Mouse (Mus musculus): ENCODE measurements around the gene Pnma1. TPM values are rescaled to one million over a fixed set of nuclear protein-coding genes. Genes with fewer than 3 reads are reported as not detected.

Gene Pnma1
- total and polyA plus RNA-seq, 3 experiments: 0.13 to 0.30 TPM; not detected in 1

DNA sequence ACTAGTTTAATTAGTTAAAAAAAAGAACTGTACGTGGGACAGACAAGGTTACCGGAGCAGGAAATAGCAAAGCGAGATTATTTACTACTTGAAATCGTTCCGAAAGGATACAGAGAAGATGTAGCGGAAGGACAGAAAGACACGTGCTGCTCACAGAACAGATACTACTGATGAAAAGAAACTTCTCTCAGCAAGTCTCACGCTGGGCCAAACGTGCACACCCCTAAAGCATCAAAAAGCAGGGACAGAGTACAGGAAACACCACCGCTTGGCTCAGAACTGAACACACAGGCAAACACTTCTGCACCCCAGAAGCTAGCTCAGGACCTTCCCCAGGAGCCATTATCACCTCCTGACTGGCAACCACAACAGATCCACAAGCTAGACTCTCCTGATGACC, 22.3 kb upstream of the Pnma1 start:
- DNase-seq (ENCODE audit: extremely low read depth): no peak
- H3K9ac ChIP-seq (ENCODE audit: insufficient read depth, low read depth): no peak overlapping the region
- peaks cover 27 to 82% of the 10 kb centered on the region in 2 experiments for H3K36me3 ChIP-seq (replicated peaks in 1 of 2; ENCODE audit: control insufficient read depth in 1 of 2, insufficient read depth in 1 of 2, low read length in 1 of 2)
- no peaks in the 10 kb centered on the region for H3K9me3 ChIP-seq (replicated peaks; ENCODE audit: low read length)
- no peak overlapping the region for H3K4me2 ChIP-seq (ENCODE audit: insufficient read depth, low read depth, poor library complexity, severe bottlenecking)
- no peak overlapping the region for H3K27ac ChIP-seq (ENCODE audit: insufficient read depth, low read depth)
- peaks cover 24 to 41% of the 10 kb centered on the region in 2 experiments for H3K4me1 ChIP-seq (ENCODE audit: control insufficient read depth in 1 of 2, insufficient read depth in 2 of 2)
- in situ Hi-C loops (cut with MboI; ENCODE audit: low pct_ligation_motif_present, low pct_unique_long_range_greater_than_20kb, low sequenced_read_pairs): no loop called here
- no peaks in the 10 kb centered on the region for H3K27me3 ChIP-seq (replicated peaks)
- no peak for TF ChIP-seq ZKSCAN1 (IDR thresholded peaks at IDR 0.05; ENCODE audit: borderline replicate concordance, low read depth, low read length)
- no peak for TF ChIP-seq USF2 (conservative IDR thresholded peaks at IDR 0.05; ENCODE audit: low read depth, low read length)
- TF ChIP-seq JUN (IDR thresholded peaks at IDR 0.05; ENCODE audit: insufficient read depth, low read depth, low read length): no peak
- TF ChIP-seq USF1 (IDR thresholded peaks at IDR 0.05; ENCODE audit: low read depth, low read length): no peak
- no peak for TF ChIP-seq POLR2A (IDR thresholded peaks at IDR 0.05; ENCODE audit: low read depth, low read length)
- no peak for TF ChIP-seq NRF1 (IDR thresholded peaks at IDR 0.05; ENCODE audit: low read depth, low read length)
- TF ChIP-seq ETS1 (conservative IDR thresholded peaks at IDR 0.05; ENCODE audit: low read depth, low read length): no peak
- dilution Hi-C loops (cut with MboI; ENCODE audit: extremely low pct_ligation_motif_present, extremely low pct_unique_long_range_greater_than_20kb, low sequenced_read_pairs): no loop called here
- peaks cover 10% of the 10 kb centered on the region for H3K79me2 ChIP-seq (replicated peaks; ENCODE audit: control insufficient read depth, extremely low read depth, insufficient read depth, poor library complexity, severe bottlenecking)
- no peak overlapping the region for H3K4me3 ChIP-seq (replicated peaks in 1 of 3; ENCODE audit: low read depth in 2 of 3, low read length in 2 of 3, poor library complexity in 1 of 3)

- dilution Hi-C loops (cut with MboI; ENCODE audit: extremely low pct_ligation_motif_present, extremely low pct_unique_long_range_greater_than_20kb, low sequenced_read_pairs): no loop called here
Observed at GRCm38 (mm10) chr12:84165631-84166373, 17.5 kb upstream of the Pnma1 start.

DNA sequence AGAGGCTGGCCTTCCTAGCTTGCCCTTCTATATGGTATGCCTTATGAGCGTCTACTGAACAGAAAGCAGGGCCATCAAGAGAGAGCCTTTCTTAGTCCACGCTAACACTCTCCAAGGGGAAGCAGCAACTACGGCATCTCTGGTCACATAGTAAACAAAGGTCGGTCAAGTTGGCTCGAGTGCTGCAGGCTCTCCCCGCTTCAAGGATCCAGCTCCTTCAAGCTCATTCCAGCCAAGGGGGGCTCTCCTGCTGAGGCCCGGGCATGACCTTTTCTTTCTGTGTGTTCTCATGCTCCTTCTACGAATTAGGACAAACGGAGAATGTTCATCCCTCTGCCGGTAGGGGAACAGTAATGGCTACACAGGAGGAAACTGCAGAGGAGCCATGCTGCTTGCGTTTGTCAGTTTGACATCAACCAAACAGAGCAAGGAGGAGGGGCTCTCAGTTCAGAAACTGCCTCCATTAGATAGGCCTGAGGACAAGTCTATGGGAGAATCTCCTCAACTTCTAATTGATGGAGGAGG, 15.4 kb upstream of the Pnma1 start:
- Histone ChIP-seq H3K79me2 (replicated peaks; ENCODE audit: control insufficient read depth, extremely low read depth, insufficient read depth, poor library complexity, severe bottlenecking) (no peaks in the 10 kb centered on the region; the same call in 1 of the 2 replicates), H3K27ac (ENCODE audit: insufficient read depth, low read depth) (no peak overlapping the region), H3K9me3 (replicated peaks; ENCODE audit: low read length) (no peaks in the 10 kb centered on the region), H3K4me3 (replicated peaks in 1 of 3; ENCODE audit: low read depth in 2 of 3, low read length in 2 of 3, poor library complexity in 1 of 3) (no peak overlapping the region), H3K36me3 (replicated peaks in 1 of 2; ENCODE audit: control insufficient read depth in 1 of 2, insufficient read depth in 1 of 2, low read length in 1 of 2) (peaks cover 35 to 94% of the 10 kb centered on the region in 2 experiments), H3K4me1 (ENCODE audit: control insufficient read depth in 1 of 2, insufficient read depth in 2 of 2) (peaks cover 0 to 17% of the 10 kb centered on the region in 2 experiments; a peak in 2 of 4 replicates), H3K27me3 (replicated peaks) (no peaks in the 10 kb centered on the region), H3K9ac (ENCODE audit: insufficient read depth, low read depth) (no peak overlapping the region), H3K4me2 (ENCODE audit: insufficient read depth, low read depth, poor library complexity, severe bottlenecking) (no peak overlapping the region)
- no peak for TF ChIP-seq ZMIZ1 (IDR thresholded peaks at IDR 0.05; ENCODE audit: low read depth, low read length)
- no peak for TF ChIP-seq ELF1 (IDR thresholded peaks at IDR 0.05; ENCODE audit: low read depth, low read length)
- no peak for TF ChIP-seq NELFE (IDR thresholded peaks at IDR 0.05; ENCODE audit: low read depth, low read length)
- no peak for TF ChIP-seq TBP (conservative IDR thresholded peaks at IDR 0.05; ENCODE audit: low read depth, low read length)
- TF ChIP-seq POLR2AphosphoS2 (IDR thresholded peaks at IDR 0.05; ENCODE audit: low read depth, low read length): no peak
- no peak for TF ChIP-seq E2F4 (IDR thresholded peaks at IDR 0.05; ENCODE audit: insufficient replicate concordance, low read depth, low read length)
- no peak for TF ChIP-seq HCFC1 (IDR thresholded peaks at IDR 0.05; ENCODE audit: low read depth, low read length)
- TF ChIP-seq MXI1 (IDR thresholded peaks at IDR 0.05; ENCODE audit: low read depth, low read length): no peak
- no peak for TF ChIP-seq MAZ (IDR thresholded peaks at IDR 0.05; ENCODE audit: low read depth, low read length)
- TF ChIP-seq CTCF (conservative IDR thresholded peaks at IDR 0.05 in 1 of 2, IDR thresholded peaks at IDR 0.05 in 1 of 2; ENCODE audit: low read depth in 2 of 2, low read length in 2 of 2): no peak
- no peak for TF ChIP-seq TCF12 (IDR thresholded peaks at IDR 0.05; ENCODE audit: low read depth, low read length)
- TF ChIP-seq POLR2A (IDR thresholded peaks at IDR 0.05; ENCODE audit: low read depth, low read length): no peak
- DNase-seq (ENCODE audit: extremely low read depth): no peak
- dilution Hi-C loops (cut with MboI; ENCODE audit: extremely low pct_ligation_motif_present, extremely low pct_unique_long_range_greater_than_20kb, low sequenced_read_pairs): no loop called here
- in situ Hi-C loops (cut with MboI; ENCODE audit: low pct_ligation_motif_present, low pct_unique_long_range_greater_than_20kb, low sequenced_read_pairs): loop anchor here (10.0 kb wide), 1 partner anchor 81 kb away; no protein-coding TSS in a partner anchor

More at GRCm38 (mm10) chr12:84165631-84166373, 17.5 kb upstream of the Pnma1 start:
- Histone ChIP-seq H3K9me3 (replicated peaks; ENCODE audit: low read length) (no peaks in the 10 kb centered on the region), H3K4me1 (ENCODE audit: control insufficient read depth in 1 of 2, insufficient read depth in 2 of 2) (peaks cover 0 to 17% of the 10 kb centered on the region in 2 experiments; a peak in 2 of 4 replicates), H3K27ac (ENCODE audit: insufficient read depth, low read depth) (no peak overlapping the region), H3K9ac (ENCODE audit: insufficient read depth, low read depth) (no peak overlapping the region), H3K36me3 (replicated peaks in 1 of 2; ENCODE audit: control insufficient read depth in 1 of 2, insufficient read depth in 1 of 2, low read length in 1 of 2) (peaks cover 17 to 91% of the 10 kb centered on the region in 2 experiments), H3K4me2 (ENCODE audit: insufficient read depth, low read depth, poor library complexity, severe bottlenecking) (no peak overlapping the region), H3K27me3 (replicated peaks) (no peaks in the 10 kb centered on the region), H3K79me2 (replicated peaks; ENCODE audit: control insufficient read depth, extremely low read depth, insufficient read depth, poor library complexity, severe bottlenecking) (no peaks in the 10 kb centered on the region; the same call in 1 of the 2 replicates), H3K4me3 (replicated peaks in 1 of 3; ENCODE audit: low read depth in 2 of 3, low read length in 2 of 3, poor library complexity in 1 of 3) (no peak overlapping the region)
- TF ChIP-seq PAX5 (IDR thresholded peaks at IDR 0.05; ENCODE audit: low read length) (no peak), TCF12 (IDR thresholded peaks at IDR 0.05; ENCODE audit: low read depth, low read length) (no peak), ETS1 (conservative IDR thresholded peaks at IDR 0.05; ENCODE audit: low read depth, low read length) (no peak), CHD1 (IDR thresholded peaks at IDR 0.05; ENCODE audit: low read depth, low read length) (no peak)
- in situ Hi-C loops (cut with MboI; ENCODE audit: low pct_ligation_motif_present, low pct_unique_long_range_greater_than_20kb, low sequenced_read_pairs): loop anchor here (10.0 kb wide), 1 partner anchor 79 kb away; no protein-coding TSS in a partner anchor
- no peak for DNase-seq (ENCODE audit: extremely low read depth)

Data from CH12.LX (cell line).